Mouse (Mus musculus): ENCODE results near the gene Surf6. TPM values are rescaled to one million over a fixed set of nuclear protein-coding genes. Genes with fewer than 3 reads are reported as not detected.
"Not testable (repeated sequence)": the region's sequence is repeated elsewhere in the genome, so short reads cannot be mapped to it uniquely, and the experiment has no call there.

The Surf6 gene
- polyA plus RNA-seq, 1 experiment from 2014 or later = 15.4 TPM

- not testable (repeated sequence) for ATAC-seq (ENCODE audit: low read depth); H3K4me3 ChIP-seq (ENCODE audit: low read depth, low read length)
- WGBS = 92% methylated on average over 2 of the region's 2 CpGs
Observed at GRCm38 (mm10) chr2:26885541-26885940, 17.1 kb downstream of the Surf6 start.

GRCm38 (mm10) chr2:26878571-26878970 is 24.1 kb downstream of the Surf6 start:
- Histone ChIP-seq H3K36me3 (ENCODE audit: control insufficient read depth, insufficient read depth, low read length) (no peaks in the 10 kb centered on the region), H3K4me1 (ENCODE audit: control insufficient read depth, insufficient read depth, low read length) (no peaks in the 10 kb centered on the region), H3K9me3 (ENCODE audit: control insufficient read depth, low read length) (peaks cover 5% of the 10 kb centered on the region; the same call in 1 of the 2 replicates), H3K4me2 (ENCODE audit: low read depth, low read length) (no peak overlapping the region), H3K27me3 (replicated peaks; ENCODE audit: control insufficient read depth, insufficient read depth, low read length) (no peaks in the 10 kb centered on the region), H3K9ac (ENCODE audit: low read depth, low read length) (no peak overlapping the region), H3K27ac (replicated peaks; ENCODE audit: low read depth, low read length) (no peak overlapping the region), H3K4me3 (ENCODE audit: low read depth, low read length) (no peak overlapping the region)
- no peak for DNase-seq (ENCODE audit: low spot score)
- no peak for ATAC-seq (ENCODE audit: low read depth)

More at GRCm38 (mm10) chr2:26885541-26885940, 17.1 kb downstream of the Surf6 start:
- DNase-seq (ENCODE audit: low spot score); H3K4me2 ChIP-seq (ENCODE audit: low read depth, low read length); H3K27ac ChIP-seq (replicated peaks; ENCODE audit: low read depth, low read length); H3K4me1 ChIP-seq (ENCODE audit: control insufficient read depth, insufficient read depth, low read length); H3K27me3 ChIP-seq (replicated peaks; ENCODE audit: control insufficient read depth, insufficient read depth, low read length); H3K9ac ChIP-seq (ENCODE audit: low read depth, low read length): not testable (repeated sequence)
- peaks cover 21% of the 10 kb centered on the region for H3K36me3 ChIP-seq (ENCODE audit: control insufficient read depth, insufficient read depth, low read length)
- H3K9me3 ChIP-seq (ENCODE audit: control insufficient read depth, low read length) = peaks cover 10% of the 10 kb centered on the region; the same call in 1 of the 2 replicates

- H3K4me2 ChIP-seq (ENCODE audit: low read depth, low read length) = no peak overlapping the region
- H3K4me1 ChIP-seq (ENCODE audit: control insufficient read depth, insufficient read depth, low read length) = no peaks in the 10 kb centered on the region
Observed at GRCm38 (mm10) chr2:26870666-26871065, 32.0 kb downstream of the Surf6 start.

GRCm38 (mm10) chr2:26864879-26865278 is 37.8 kb downstream of the Surf6 start, which contains the start of gene Abo:
TSS of gene Abo (minus strand) at chr2:26864979.
- H3K4me2 ChIP-seq (ENCODE audit: low read depth, low read length) = no peak within 1 kb of the TSS
- no peaks in the 10 kb centered on the region for H3K4me1 ChIP-seq (ENCODE audit: control insufficient read depth, insufficient read depth, low read length)
- no peaks in the 10 kb centered on the region for H3K27me3 ChIP-seq (replicated peaks; ENCODE audit: control insufficient read depth, insufficient read depth, low read length)
- DNase-seq (ENCODE audit: low spot score) = no peak
- H3K9ac ChIP-seq (ENCODE audit: low read depth, low read length) = no peak within 1 kb of the TSS
- H3K9me3 ChIP-seq (ENCODE audit: control insufficient read depth, low read length) = no peaks in the 10 kb centered on the region
- no peak within 1 kb of the TSS for H3K4me3 ChIP-seq (ENCODE audit: low read depth, low read length)
- ATAC-seq (ENCODE audit: low read depth) = no peak
- no peaks in the 10 kb centered on the region for H3K36me3 ChIP-seq (ENCODE audit: control insufficient read depth, insufficient read depth, low read length)
- H3K27ac ChIP-seq (replicated peaks; ENCODE audit: low read depth, low read length) = no peak within 1 kb of the TSS
- 31% methylated on average over 3 of the region's 3 CpGs for WGBS

More at GRCm38 (mm10) chr2:26870666-26871065, 32.0 kb downstream of the Surf6 start:
- WGBS = 60% methylated on average over 6 of the region's 6 CpGs
- Histone ChIP-seq H3K9ac (ENCODE audit: low read depth, low read length) (no peak overlapping the region), H3K36me3 (ENCODE audit: control insufficient read depth, insufficient read depth, low read length) (no peaks in the 10 kb centered on the region), H3K27ac (replicated peaks; ENCODE audit: low read depth, low read length) (no peak overlapping the region), H3K27me3 (replicated peaks; ENCODE audit: control insufficient read depth, insufficient read depth, low read length) (no peaks in the 10 kb centered on the region), H3K4me3 (ENCODE audit: low read depth, low read length) (no peak overlapping the region), H3K9me3 (ENCODE audit: control insufficient read depth, low read length) (no peaks in the 10 kb centered on the region)
- ATAC-seq (ENCODE audit: low read depth) = no peak
- DNase-seq (ENCODE audit: low spot score) = no peak

- Histone ChIP-seq H3K9me3 (ENCODE audit: control insufficient read depth, low read length) (no peaks in the 10 kb centered on the region), H3K9ac (ENCODE audit: low read depth, low read length) (no peak overlapping the region), H3K36me3 (ENCODE audit: control insufficient read depth, insufficient read depth, low read length) (no peaks in the 10 kb centered on the region), H3K4me2 (ENCODE audit: low read depth, low read length) (no peak overlapping the region), H3K4me3 (ENCODE audit: low read depth, low read length) (no peak overlapping the region), H3K27me3 (replicated peaks; ENCODE audit: control insufficient read depth, insufficient read depth, low read length) (no peaks in the 10 kb centered on the region), H3K27ac (replicated peaks; ENCODE audit: low read depth, low read length) (no peak overlapping the region), H3K4me1 (ENCODE audit: control insufficient read depth, insufficient read depth, low read length) (no peaks in the 10 kb centered on the region)
- no peak for DNase-seq (ENCODE audit: low spot score)
- 73% methylated on average over 3 of the region's 3 CpGs for WGBS
- ATAC-seq (ENCODE audit: low read depth) = no peak
Observed at GRCm38 (mm10) chr2:26862856-26863255, 39.8 kb downstream of the Surf6 start.

GRCm38 (mm10) chr2:26847706-26848105 is 55.0 kb downstream of the Surf6 start:
- DNase-seq (ENCODE audit: low spot score) (peak; percentile 20), ATAC-seq (ENCODE audit: low read depth) (no peak)
- H3K4me3 ChIP-seq (ENCODE audit: low read depth, low read length) = no peak overlapping the region
- no peaks in the 10 kb centered on the region for H3K27me3 ChIP-seq (replicated peaks; ENCODE audit: control insufficient read depth, insufficient read depth, low read length)
- no peak overlapping the region for H3K27ac ChIP-seq (replicated peaks; ENCODE audit: low read depth, low read length)
- no peak overlapping the region for H3K4me2 ChIP-seq (ENCODE audit: low read depth, low read length)
- H3K36me3 ChIP-seq (ENCODE audit: control insufficient read depth, insufficient read depth, low read length) = no peaks in the 10 kb centered on the region
- H3K9ac ChIP-seq (ENCODE audit: low read depth, low read length) = no peak overlapping the region
- WGBS = 48% methylated on average over 2 of the region's 2 CpGs
- H3K4me1 ChIP-seq (ENCODE audit: control insufficient read depth, insufficient read depth, low read length) = no peaks in the 10 kb centered on the region
- H3K9me3 ChIP-seq (ENCODE audit: control insufficient read depth, low read length) = no peaks in the 10 kb centered on the region

Other genes starting within 250 kb of the Surf6 start
- not detected in 2 replicates for gene Lcn4, start 231.6 kb downstream of the Surf6 start, polyA plus RNA-seq (2014; fragmentation: Nextera tagmentation; extraction: Ambion mirVana)
- gene Abo, start 37.9 kb downstream of the Surf6 start, polyA plus RNA-seq (2014; fragmentation: Nextera tagmentation; extraction: Ambion mirVana) = not detected in 2 replicates
- gene Med22, start 7.8 kb upstream of the Surf6 start, polyA plus RNA-seq (2014; fragmentation: Nextera tagmentation; extraction: Ambion mirVana) = 30.6 and 36.3 TPM in 2 replicates
- gene Rpl7a, start 7.9 kb upstream of the Surf6 start, polyA plus RNA-seq (2014; fragmentation: Nextera tagmentation; extraction: Ambion mirVana) = 667 and 701 TPM in 2 replicates
- 31.2 and 34.3 TPM in 2 replicates for gene Surf2, start 13.5 kb upstream of the Surf6 start, polyA plus RNA-seq (2014; fragmentation: Nextera tagmentation; extraction: Ambion mirVana)
- 42.9 and 50.8 TPM in 2 replicates for gene Surf1, start 13.7 kb upstream of the Surf6 start, polyA plus RNA-seq (2014; fragmentation: Nextera tagmentation; extraction: Ambion mirVana)
- gene Surf4, start 31.0 kb upstream of the Surf6 start, polyA plus RNA-seq (2014; fragmentation: Nextera tagmentation; extraction: Ambion mirVana) = 272 and 273 TPM in 2 replicates
- gene Stkld1, start 31.2 kb upstream of the Surf6 start, polyA plus RNA-seq (2014; fragmentation: Nextera tagmentation; extraction: Ambion mirVana) = 0.07 and 0.16 TPM in 2 replicates
- 39.5 and 40.8 TPM in 2 replicates for gene Rexo4, start 61.5 kb upstream of the Surf6 start, polyA plus RNA-seq (2014; fragmentation: Nextera tagmentation; extraction: Ambion mirVana)
- gene Adamts13, start 70.5 kb upstream of the Surf6 start, polyA plus RNA-seq (2014; fragmentation: Nextera tagmentation; extraction: Ambion mirVana) = not detected in 2 replicates
- gene Cacfd1, start 107.0 kb upstream of the Surf6 start, polyA plus RNA-seq (2014; fragmentation: Nextera tagmentation; extraction: Ambion mirVana) = 57.6 and 65.0 TPM in 2 replicates
- gene Slc2a6, start 125.1 kb upstream of the Surf6 start, polyA plus RNA-seq (2014; fragmentation: Nextera tagmentation; extraction: Ambion mirVana) = 0.63 and 1.4 TPM in 2 replicates
- 90.3 and 111 TPM in 2 replicates for gene Mymk, start 169.3 kb upstream of the Surf6 start, polyA plus RNA-seq (2014; fragmentation: Nextera tagmentation; extraction: Ambion mirVana)
- gene Adamtsl2, start 176.5 kb upstream of the Surf6 start, polyA plus RNA-seq (2014; fragmentation: Nextera tagmentation; extraction: Ambion mirVana) = 4.6 and 8.0 TPM in 2 replicates
- 0.31 and 0.35 TPM in 2 replicates for gene Fam163b, start 239.6 kb upstream of the Surf6 start, polyA plus RNA-seq (2014; fragmentation: Nextera tagmentation; extraction: Ambion mirVana)